Mouse (Mus musculus) lung, adult 2 months (tissue): ENCODE measurements around the gene Dhrs7b.

Experiments
- CTCF ChIP-seq: fragments of 200-500 bp; IDR thresholded peaks from 2 replicates; pipeline ENCODE4 v1.5.1; 2011; ENCODE audit warnings: mild to moderate bottlenecking, low read length, control low read depth; ENCODE audit not compliant: insufficient read depth
- POLR2A ChIP-seq: fragments of 200-500 bp; IDR thresholded peaks from 2 replicates; pipeline ENCODE4 v1.6.1; 2011; ENCODE audit warnings: low read depth, mild to moderate bottlenecking, control low read depth, low read length, borderline replicate concordance; ENCODE audit errors: extremely low read depth

DNA sequence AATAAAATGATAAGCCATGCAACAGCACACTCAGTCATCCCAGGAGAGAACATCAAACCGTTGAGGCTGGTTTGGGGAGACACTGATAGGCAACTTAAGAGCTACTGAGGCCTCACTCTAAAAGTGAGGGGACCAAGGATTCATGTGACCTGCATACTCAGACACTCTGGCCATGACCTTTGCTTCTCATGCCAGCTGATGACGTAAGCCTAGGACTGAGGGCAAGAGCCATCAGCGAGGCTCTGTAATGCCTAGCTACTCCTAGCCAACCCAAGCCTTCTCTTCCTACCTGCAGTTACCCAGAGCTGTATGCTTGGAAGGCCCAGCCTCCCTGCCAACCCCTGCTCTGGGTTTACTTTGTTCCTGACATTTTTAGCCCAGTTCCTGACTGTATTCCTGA lies 31.6 kb downstream of the Dhrs7b start:
- TF ChIP-seq POLR2A (no peak), CTCF (no peak)
